Mouse (Mus musculus): ENCODE results near the gene Actn2. TPM values are rescaled to one million over a fixed set of nuclear protein-coding genes. Genes with fewer than 3 reads are reported as not detected.

Gene Actn2
- polyA plus RNA-seq, 1 experiment = 93.2 TPM

DNA sequence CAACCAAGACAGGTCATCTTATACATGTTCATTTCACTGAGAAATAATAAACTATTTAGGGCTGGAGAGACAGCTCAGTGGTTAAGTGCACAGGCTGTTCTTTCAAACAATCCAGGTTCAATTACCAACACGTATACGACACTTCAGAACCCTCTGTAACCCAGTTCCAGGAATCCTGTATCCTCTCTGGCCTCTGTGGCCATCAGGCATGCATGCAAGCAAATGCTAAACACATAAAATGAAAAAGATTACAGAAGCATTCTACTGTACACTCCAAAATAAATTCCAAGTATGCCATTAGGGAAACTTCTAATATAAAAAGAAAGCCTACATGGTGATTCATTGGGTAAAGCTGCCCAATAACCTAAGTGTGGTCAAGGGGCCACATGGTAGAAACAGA, 94.6 kb downstream of the Actn2 start:
- H3K36me3 ChIP-seq (ENCODE audit: control insufficient read depth, insufficient read depth, low read length) = peaks cover 47% of the 10 kb centered on the region

DNA sequence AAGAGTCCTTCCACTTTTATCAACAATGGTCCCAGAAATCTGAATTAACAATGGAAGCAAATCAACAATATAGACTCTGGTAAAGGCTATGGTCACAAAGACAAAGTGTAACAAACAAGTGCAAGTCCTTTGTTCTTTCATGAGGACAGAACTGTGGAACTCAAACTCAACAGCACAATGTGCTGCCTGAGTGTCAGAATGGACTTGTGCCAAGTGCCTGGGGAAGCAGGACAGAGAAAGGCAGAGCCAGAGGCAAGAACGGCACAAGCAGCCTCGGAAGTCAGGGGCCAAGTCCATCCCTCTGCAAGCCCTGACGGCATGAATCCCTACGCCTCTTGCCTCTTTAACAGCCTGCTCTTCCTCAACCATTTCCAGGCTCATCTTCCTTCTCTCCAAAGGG, 96.6 kb downstream of the Actn2 start:
- Histone ChIP-seq H3K4me3 (ENCODE audit: control insufficient read depth, insufficient read depth, low read length) (no peak overlapping the region), H3K4me1 (replicated peaks; ENCODE audit: control insufficient read depth, insufficient read depth, low read length) (no peaks in the 10 kb centered on the region), H3K27me3 (ENCODE audit: control insufficient read depth, insufficient read depth, low read length) (no peaks in the 10 kb centered on the region), H3K27ac (ENCODE audit: control insufficient read depth, insufficient read depth, low read length) (no peak overlapping the region), H3K36me3 (ENCODE audit: control insufficient read depth, insufficient read depth, low read length) (peaks cover 44% of the 10 kb centered on the region)
- over 99% methylated on average over 4 of the region's 4 CpGs for WGBS
- no peak for TF ChIP-seq POLR2A (IDR thresholded peaks at IDR 0.05; ENCODE audit: control insufficient read depth, extremely low read depth, insufficient read depth, low read length, poor library complexity)
- TF ChIP-seq CTCF (IDR thresholded peaks at IDR 0.05; ENCODE audit: borderline replicate concordance, control insufficient read depth, extremely low read depth, insufficient read depth, low read length, poor library complexity) = no peak
- DNase-seq = no peak

More for the DNA sequence above, 94.6 kb downstream of the Actn2 start:
- DNase-seq = no peak
- WGBS = 94% methylated on average over 2 of the region's 2 CpGs
- Histone ChIP-seq H3K27ac (ENCODE audit: control insufficient read depth, insufficient read depth, low read length) (no peak overlapping the region), H3K4me1 (replicated peaks; ENCODE audit: control insufficient read depth, insufficient read depth, low read length) (no peaks in the 10 kb centered on the region), H3K27me3 (ENCODE audit: control insufficient read depth, insufficient read depth, low read length) (no peaks in the 10 kb centered on the region), H3K4me3 (ENCODE audit: control insufficient read depth, insufficient read depth, low read length) (no peak overlapping the region)
- TF ChIP-seq CTCF (IDR thresholded peaks at IDR 0.05; ENCODE audit: borderline replicate concordance, control insufficient read depth, extremely low read depth, insufficient read depth, low read length, poor library complexity) (no peak), POLR2A (IDR thresholded peaks at IDR 0.05; ENCODE audit: control insufficient read depth, extremely low read depth, insufficient read depth, low read length, poor library complexity) (no peak)

DNA sequence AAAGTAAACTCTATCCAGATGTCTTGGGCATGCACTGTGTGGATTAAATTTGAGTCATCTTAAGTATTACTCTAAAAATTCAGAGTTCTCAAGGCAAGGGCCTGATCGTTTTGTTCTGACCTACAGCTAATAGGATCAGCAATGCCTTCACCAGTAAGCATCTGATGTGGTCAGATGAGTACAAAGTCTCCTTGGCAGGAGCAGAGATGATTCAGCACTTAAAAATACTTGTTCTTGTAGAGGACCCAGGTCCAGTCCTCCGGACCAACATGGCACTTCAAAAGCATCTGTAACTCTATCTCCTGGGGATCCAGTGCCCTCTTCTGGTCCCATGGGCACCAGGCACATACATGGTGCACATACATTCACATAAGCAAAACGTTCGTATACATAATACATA, 108.4 kb downstream of the Actn2 start:
- no peak overlapping the region for H3K4me3 ChIP-seq (ENCODE audit: control insufficient read depth, insufficient read depth, low read length)
- H3K4me1 ChIP-seq (replicated peaks; ENCODE audit: control insufficient read depth, insufficient read depth, low read length) = no peaks in the 10 kb centered on the region
- no peaks in the 10 kb centered on the region for H3K27me3 ChIP-seq (ENCODE audit: control insufficient read depth, insufficient read depth, low read length)
- no peak overlapping the region for H3K27ac ChIP-seq (ENCODE audit: control insufficient read depth, insufficient read depth, low read length)
- TF ChIP-seq POLR2A (IDR thresholded peaks at IDR 0.05; ENCODE audit: control insufficient read depth, extremely low read depth, insufficient read depth, low read length, poor library complexity) (no peak), CTCF (IDR thresholded peaks at IDR 0.05; ENCODE audit: borderline replicate concordance, control insufficient read depth, extremely low read depth, insufficient read depth, low read length, poor library complexity) (no peak)
- no peak for DNase-seq
- WGBS = 98% methylated on average over 4 of the region's 4 CpGs
- H3K36me3 ChIP-seq (ENCODE audit: control insufficient read depth, insufficient read depth, low read length) = peaks cover 41% of the 10 kb centered on the region

DNA sequence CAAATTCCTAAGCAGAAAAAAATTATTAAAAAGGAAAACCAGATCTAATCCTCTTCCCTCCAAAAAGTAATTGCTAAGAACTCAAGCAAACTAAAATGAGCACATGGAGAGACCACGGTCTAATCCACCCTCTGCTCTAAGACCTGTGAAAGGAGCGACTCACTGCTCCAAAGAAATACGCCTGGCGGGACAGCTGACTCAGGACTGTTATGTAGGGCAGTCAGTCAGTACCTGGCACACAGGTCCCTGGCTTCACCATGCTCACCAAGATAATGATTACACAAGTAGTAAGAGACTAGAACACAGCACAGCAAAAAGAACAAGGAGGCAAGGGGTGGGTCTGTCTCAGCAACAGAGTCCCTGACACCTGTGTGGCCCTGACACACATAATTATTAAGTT, 112.3 kb downstream of the Actn2 start:
- TF ChIP-seq POLR2A (IDR thresholded peaks at IDR 0.05; ENCODE audit: control insufficient read depth, extremely low read depth, insufficient read depth, low read length, poor library complexity) (no peak), CTCF (IDR thresholded peaks at IDR 0.05; ENCODE audit: borderline replicate concordance, control insufficient read depth, extremely low read depth, insufficient read depth, low read length, poor library complexity) (no peak)
- peaks cover 57% of the 10 kb centered on the region for H3K36me3 ChIP-seq (ENCODE audit: control insufficient read depth, insufficient read depth, low read length)
- no peaks in the 10 kb centered on the region for H3K4me1 ChIP-seq (replicated peaks; ENCODE audit: control insufficient read depth, insufficient read depth, low read length)
- WGBS = 97% methylated on average over 4 of the region's 4 CpGs
- no peak for DNase-seq
- no peak overlapping the region for H3K27ac ChIP-seq (ENCODE audit: control insufficient read depth, insufficient read depth, low read length)
- H3K4me3 ChIP-seq (ENCODE audit: control insufficient read depth, insufficient read depth, low read length) = no peak overlapping the region
- H3K27me3 ChIP-seq (ENCODE audit: control insufficient read depth, insufficient read depth, low read length) = no peaks in the 10 kb centered on the region

- 76% methylated on average over 5 of the region's 5 CpGs for WGBS
- Histone ChIP-seq H3K27me3 (ENCODE audit: control insufficient read depth, insufficient read depth, low read length) (no peaks in the 10 kb centered on the region), H3K36me3 (ENCODE audit: control insufficient read depth, insufficient read depth, low read length) (peaks cover 51% of the 10 kb centered on the region), H3K27ac (ENCODE audit: control insufficient read depth, insufficient read depth, low read length) (no peak overlapping the region), H3K4me1 (replicated peaks; ENCODE audit: control insufficient read depth, insufficient read depth, low read length) (no peaks in the 10 kb centered on the region), H3K4me3 (ENCODE audit: control insufficient read depth, insufficient read depth, low read length) (no peak overlapping the region)
- DNase-seq = no peak
- TF ChIP-seq POLR2A (IDR thresholded peaks at IDR 0.05; ENCODE audit: control insufficient read depth, extremely low read depth, insufficient read depth, low read length, poor library complexity) (no peak), CTCF (IDR thresholded peaks at IDR 0.05; ENCODE audit: borderline replicate concordance, control insufficient read depth, extremely low read depth, insufficient read depth, low read length, poor library complexity) (no peak)
Observed at GRCm38 (mm10) chr13:12227606-12228005, 113.0 kb downstream of the Actn2 start.

Other genes with a start within 250 kb of the Actn2 start
- 0.61 and 3.6 TPM in 2 replicates for gene Ryr2, start 233.8 kb downstream of the Actn2 start, polyA plus RNA-seq (2012; rRNA removed)
- 13.5 and 14.5 TPM in 2 replicates for gene Mtr, start 82.6 kb downstream of the Actn2 start, polyA plus RNA-seq (2012; rRNA removed)
- 66.3 and 93.2 TPM in 2 replicates for gene Heatr1, start 54.3 kb upstream of the Actn2 start, polyA plus RNA-seq (2012; rRNA removed)
- 35.9 and 37.6 TPM in 2 replicates for gene Lgals8, start 124.2 kb upstream of the Actn2 start, polyA plus RNA-seq (2012; rRNA removed)
- gene Edaradd, start 179.7 kb upstream of the Actn2 start, polyA plus RNA-seq (2012; rRNA removed) = 9.6 and 9.8 TPM in 2 replicates
- gene Ero1lb, start 225.1 kb upstream of the Actn2 start, polyA plus RNA-seq (2012; rRNA removed) = 14.9 and 22.1 TPM in 2 replicates

Data from thymus, adult 2 months (tissue).